Mouse (Mus musculus) C2C12 (cell line): Measurements from ENCODE around the gene F11r.

Experiments
- CTCF ChIP-seq: IDR thresholded peaks from one replicate; pipeline ENCODE4 v1.5.1; 2011; ENCODE audit not compliant: control insufficient read depth, insufficient read depth, insufficient read length
- MAX ChIP-seq: IDR thresholded peaks from one replicate; pipeline ENCODE4 v1.6.1; 2011; ENCODE audit warnings: mild to moderate bottlenecking, control low read depth

- no peak for TF ChIP-seq MAX
- no peak for TF ChIP-seq CTCF
Observed at GRCm38 (mm10) chr1:171425126-171425525, 12.2 kb upstream of the F11r start.
